Mouse (Mus musculus): ENCODE measurements around the gene Mmp19.

GRCm38 (mm10) chr10:128823821-128824220 lies 33.1 kb downstream of the Mmp19 start:
- TF ChIP-seq CTCF (conservative IDR thresholded peaks at IDR 0.05; ENCODE audit: low read length) (no peak), POU5F1 (IDR thresholded peaks at IDR 0.05; ENCODE audit: borderline replicate concordance, low read length) (no peak), NANOG (IDR thresholded peaks at IDR 0.05; ENCODE audit: borderline replicate concordance, low read length) (no peak)
